Mouse (Mus musculus) MEL (cell line): Measurements from ENCODE around the gene Sox6.

Experiments
- CTCF ChIP-seq, 3 experiments: IDR thresholded peaks in 2 of 3; conservative IDR thresholded peaks in 1 of 3; 2 replicates each; pipeline ENCODE4 v1.5.1; 2011 to 2012; ENCODE audit warnings: low read length in 3 of 3, low read depth in 2 of 3, mild to moderate bottlenecking in 2 of 3, improper control_type of control experiment in 1 of 3, inconsistent platforms in 1 of 3, mixed read lengths in 1 of 3, moderate library complexity in 1 of 3; ENCODE audit not compliant: control insufficient read depth in 1 of 3, insufficient read depth in 1 of 3, poor library complexity in 1 of 3, severe bottlenecking in 1 of 3
- EP300 ChIP-seq, 2 experiments: IDR thresholded peaks; 2 replicates each; pipeline ENCODE4 v1.6.1; 2011; ENCODE audit warnings: improper control_type of control experiment in 2 of 2, low read length in 2 of 2, low read depth in 1 of 2, mild to moderate bottlenecking in 1 of 2
- HCFC1 ChIP-seq: IDR thresholded peaks from 2 replicates; pipeline ENCODE4 v1.6.1; 2012; ENCODE audit warnings: low read depth, mild to moderate bottlenecking, inconsistent platforms, low read length, improper control_type of control experiment, moderate library complexity
- JUND ChIP-seq: IDR thresholded peaks from 2 replicates; pipeline ENCODE4 v1.6.1; 2011; ENCODE audit warnings: low read depth, mild to moderate bottlenecking, improper control_type of control experiment, low read length
- POLR2A ChIP-seq, 2 experiments: IDR thresholded peaks; 2 replicates each; pipeline ENCODE4 v1.6.1; 2011 to 2012; ENCODE audit warnings: low read length in 2 of 2, mild to moderate bottlenecking in 2 of 2, control low read depth in 1 of 2, improper control_type of control experiment in 1 of 2, low read depth in 1 of 2, moderate library complexity in 1 of 2; ENCODE audit not compliant: control insufficient read depth in 1 of 2, insufficient read depth in 1 of 2, poor library complexity in 1 of 2

- no peak for TF ChIP-seq POLR2A (IDR thresholded peaks at IDR 0.05; ENCODE audit: control insufficient read depth in 1 of 2, insufficient read depth in 1 of 2, low read depth in 1 of 2, low read length in 2 of 2, poor library complexity in 1 of 2)
- TF ChIP-seq EP300 (IDR thresholded peaks at IDR 0.05; ENCODE audit: low read depth in 1 of 2, low read length in 2 of 2) = no peak
- no peak for TF ChIP-seq CTCF (IDR thresholded peaks at IDR 0.05 in 2 of 3, conservative IDR thresholded peaks at IDR 0.05 in 1 of 3; ENCODE audit: control insufficient read depth in 1 of 3, insufficient read depth in 1 of 3, low read depth in 2 of 3, low read length in 3 of 3, poor library complexity in 1 of 3, severe bottlenecking in 1 of 3)
- no peak for TF ChIP-seq HCFC1
- no peak for TF ChIP-seq JUND
Observed at GRCm38 (mm10) chr7:115511777-115512176, 526.8 kb downstream of the Sox6 start.
